Mouse (Mus musculus) cerebellum, postnatal 10 days (tissue): ENCODE data around the gene Nup205.

Experiments
- DNase-seq, 2 experiments: peaks; one replicate each; pipeline ENCODE4 v3.0.0; 2021; ENCODE audit warnings: mixed read lengths in 2 of 2

The Nup205 gene

GRCm38 (mm10) chr6:35251807-35252476 lies 74.7 kb downstream of the Nup205 start:
- no peak for DNase-seq

DNA sequence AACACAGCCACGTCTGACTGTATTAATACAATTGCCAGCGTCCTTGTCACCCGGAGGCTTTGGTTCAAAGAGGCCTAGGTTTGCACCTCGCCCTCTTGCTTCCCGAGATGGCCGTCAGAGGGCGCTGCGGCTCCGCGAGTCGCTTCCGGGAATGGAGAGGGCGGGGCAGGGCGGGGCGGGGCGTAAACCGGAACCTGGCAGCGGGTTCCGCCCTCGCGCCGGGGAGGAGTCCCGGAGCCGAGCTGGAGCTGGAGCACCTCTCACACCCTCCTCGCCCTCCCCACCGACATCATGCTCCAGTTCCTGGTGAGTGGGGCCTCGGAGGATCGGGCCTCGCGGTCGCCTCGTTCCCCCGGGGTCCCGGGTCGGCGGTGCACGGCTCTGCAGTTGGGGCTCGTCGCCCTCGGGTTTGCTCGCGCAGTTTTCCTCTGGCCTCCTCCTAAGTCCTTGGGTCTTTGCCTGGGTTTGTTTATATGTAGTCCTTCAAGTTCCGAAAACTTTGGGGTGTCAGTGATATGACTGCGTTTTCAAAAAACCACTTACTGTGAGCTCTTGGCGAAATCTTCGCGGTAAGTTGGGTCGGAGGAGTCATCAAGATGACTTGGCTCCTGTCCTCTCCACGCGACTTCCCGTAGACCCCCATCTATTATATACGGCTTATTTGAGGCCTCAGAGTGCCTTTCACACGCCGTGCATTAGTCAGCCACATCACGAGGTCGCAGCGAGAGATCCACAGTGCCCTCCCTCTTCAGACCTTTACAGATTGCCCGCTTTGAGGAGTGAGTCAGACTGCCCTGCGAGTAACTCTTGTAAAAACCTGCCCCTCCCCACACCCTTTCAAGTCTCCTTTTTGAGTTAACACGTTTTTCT lies 75.5 kb downstream of the Nup205 start:
- peak; percentile 97 to 99 for DNase-seq

- DNase-seq = no peak
Measured at GRCm38 (mm10) chr6:35253474-35253873, 76.3 kb downstream of the Nup205 start.

DNA sequence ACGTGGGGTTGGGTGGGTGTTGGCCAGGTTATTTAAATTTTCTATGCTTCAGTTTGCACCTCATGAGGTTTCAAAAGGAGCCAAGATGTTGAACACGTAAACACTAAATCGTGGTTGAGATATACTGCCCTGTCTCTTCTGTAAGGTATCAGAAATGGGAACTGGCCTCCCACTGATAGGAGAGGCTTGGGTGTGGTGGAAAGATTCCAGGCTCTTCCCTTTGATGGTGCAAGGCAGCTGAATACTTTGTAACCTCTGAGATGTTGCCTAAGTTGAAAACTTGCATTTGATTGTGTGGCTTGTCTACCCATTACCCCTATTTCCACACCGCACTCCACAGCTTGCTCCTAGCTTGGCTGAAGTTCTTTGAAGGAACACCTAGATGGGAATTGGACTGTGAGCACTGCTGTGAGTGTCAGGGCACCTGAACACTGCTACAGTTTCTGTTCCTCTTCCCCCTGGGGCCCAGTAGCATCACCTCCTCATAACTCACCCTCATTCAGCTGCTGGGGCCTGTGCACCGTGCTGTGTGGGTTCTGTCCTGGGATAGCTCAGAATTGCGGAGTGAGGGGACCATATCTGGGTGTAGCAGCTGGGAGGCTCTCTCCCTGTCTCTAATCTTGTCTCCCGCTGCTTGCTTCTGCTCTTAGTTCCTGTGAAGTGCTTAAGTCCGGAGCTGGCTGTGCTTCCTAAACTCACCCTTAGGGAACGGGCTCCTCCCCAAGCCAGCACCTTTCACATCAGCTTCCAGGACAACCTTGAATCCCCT lies 77.1 kb downstream of the Nup205 start:
- no peak for DNase-seq

DNA sequence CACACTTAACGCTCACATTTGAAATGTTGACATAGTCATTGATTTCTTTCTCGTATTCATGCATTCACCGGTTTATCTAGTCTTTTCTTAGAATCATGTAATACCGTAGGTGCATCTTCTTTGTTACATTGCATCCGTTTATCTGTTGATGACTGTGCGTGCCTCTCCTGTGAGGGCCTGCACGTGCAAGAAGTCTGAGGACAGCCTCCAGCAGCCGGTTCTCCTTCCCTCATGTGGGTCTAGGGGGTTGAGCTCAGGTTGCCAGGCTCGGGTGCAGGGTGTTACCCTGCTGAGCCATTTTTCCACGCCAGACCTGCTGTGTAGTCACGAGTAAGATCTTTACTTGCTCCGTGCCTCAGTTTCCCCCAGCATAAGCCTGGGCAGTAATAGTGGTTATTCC lies 77.8 kb downstream of the Nup205 start:
- no peak for DNase-seq

- DNase-seq = no peak
Measured at GRCm38 (mm10) chr6:35256691-35257090, 79.5 kb downstream of the Nup205 start.

DNA sequence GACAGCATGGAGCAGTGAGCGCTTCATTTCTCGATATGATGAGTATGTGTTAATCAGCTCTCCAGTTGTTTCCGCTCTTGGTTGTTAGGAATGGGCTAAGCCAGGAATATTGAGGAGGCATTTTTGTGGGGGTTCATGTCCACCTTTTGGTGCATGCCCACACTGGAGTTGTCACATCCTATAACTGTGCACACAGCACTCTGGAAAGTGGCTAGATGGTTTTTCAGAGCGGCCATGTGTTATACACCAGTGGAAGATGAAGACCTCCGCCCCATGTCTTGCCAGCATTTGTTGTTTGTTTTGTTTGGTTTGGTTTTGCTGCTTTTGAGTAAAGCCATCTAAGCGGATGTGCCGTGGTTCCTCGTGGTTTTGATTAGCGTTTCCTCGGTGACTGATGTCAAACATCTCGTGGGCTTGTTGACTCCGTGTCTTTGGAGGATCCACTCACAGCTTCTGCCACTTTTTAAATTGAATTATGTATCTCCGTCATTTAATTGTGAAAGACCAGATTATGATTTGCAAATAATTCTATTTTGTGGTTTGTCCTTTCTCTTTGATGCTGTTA lies 80.5 kb downstream of the Nup205 start:
- no peak for DNase-seq

DNA sequence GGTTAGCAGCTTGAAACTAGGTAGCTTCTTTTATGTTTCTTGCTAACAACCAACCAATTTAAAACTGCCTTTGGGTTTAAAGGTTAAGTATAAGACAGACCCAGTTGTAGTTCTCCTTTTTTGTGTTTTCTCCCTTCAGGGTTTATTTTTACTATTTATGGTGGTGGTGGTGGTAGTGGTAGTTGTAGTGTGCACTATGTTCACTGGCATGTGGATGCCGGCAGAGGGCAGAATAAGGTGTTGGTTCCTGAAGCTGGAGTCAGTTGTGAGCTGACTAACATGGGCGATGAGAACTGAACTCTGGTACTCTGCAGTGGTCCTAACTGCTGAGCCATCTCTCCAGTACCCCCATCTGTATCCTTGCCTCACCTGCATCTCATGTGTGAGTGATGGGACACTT lies 81.7 kb downstream of the Nup205 start:
- DNase-seq = no peak

DNA sequence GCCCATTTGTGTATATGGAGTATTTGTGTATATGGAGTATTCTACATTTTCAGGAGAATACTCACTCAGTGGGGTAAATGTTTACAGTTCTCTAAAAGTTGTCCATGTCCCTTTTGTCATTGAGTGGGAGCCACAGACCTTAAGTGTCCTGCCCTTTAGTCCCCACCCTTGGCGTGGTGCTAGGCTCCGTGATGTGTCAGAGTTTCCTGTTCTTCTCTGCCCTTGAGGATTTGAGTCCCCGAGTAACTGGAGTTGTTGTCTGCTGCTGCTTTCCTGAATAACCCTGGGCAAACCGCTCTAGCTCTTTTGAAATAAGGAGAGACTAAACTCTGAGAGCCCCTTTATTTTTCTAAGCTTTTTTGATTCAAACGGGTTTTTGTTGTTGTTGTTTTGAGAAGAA lies 82.3 kb downstream of the Nup205 start:
- DNase-seq = no peak

GRCm38 (mm10) chr6:35260531-35260930 lies 83.3 kb downstream of the Nup205 start:
- DNase-seq = no peak

DNA sequence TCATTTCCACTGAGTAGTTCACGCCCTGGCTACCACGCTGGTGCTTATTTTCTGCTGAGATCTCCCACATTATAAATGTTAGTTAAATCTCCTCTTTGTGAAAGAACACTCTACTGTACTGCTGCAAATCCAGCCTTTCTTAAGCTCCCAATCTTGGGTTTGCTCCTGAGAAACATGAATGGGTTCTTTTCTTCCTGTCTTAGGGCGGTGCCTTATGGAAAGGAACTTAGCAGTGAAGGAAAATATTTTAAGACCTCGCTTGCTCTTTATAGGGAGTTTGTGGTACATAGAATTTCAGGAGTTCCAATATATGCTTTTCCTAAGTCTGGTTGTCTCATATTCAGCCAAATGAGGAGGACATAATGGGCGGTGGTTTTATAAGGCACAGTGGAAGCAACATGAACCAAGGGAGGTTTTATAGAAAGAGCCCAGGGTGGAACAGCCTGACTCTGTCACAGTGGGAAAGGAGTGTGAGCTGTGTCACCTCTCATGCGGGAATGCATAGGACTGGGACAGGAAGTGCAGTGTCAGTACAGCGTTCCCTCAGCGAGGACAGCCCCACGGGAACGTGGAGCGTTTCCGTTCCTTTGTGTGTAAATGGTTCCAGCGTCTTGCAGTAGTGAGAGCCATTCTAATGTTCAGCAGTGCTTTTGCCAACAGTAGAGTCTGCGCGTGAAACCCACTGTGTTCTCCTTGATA lies 88.5 kb downstream of the Nup205 start:
- DNase-seq = no peak

GRCm38 (mm10) chr6:35268711-35269110 lies 91.5 kb downstream of the Nup205 start:
- peak in 1 of 2 experiments; percentile 35 for DNase-seq

DNA sequence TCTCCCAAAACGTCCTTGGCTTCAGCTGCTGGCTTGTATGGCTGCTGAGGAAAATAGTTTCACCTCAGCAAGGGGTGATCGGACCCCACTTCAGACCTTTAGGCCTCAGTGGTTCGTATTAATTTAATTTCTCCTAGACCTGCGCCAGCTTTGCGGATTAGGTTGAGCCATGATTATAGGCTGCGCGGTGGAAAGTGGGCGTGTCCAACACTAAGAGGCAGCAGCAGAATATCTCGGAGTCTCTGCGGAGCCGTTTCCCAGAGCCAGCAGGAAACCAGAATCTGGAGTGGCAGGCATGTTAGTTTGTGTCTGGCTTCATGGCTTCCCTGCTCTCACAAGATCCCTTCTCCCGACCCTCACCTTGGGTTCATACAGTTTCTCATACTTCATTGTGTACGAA lies 92.4 kb downstream of the Nup205 start:
- DNase-seq = peak in 1 of 2 experiments; percentile 28

GRCm38 (mm10) chr6:35271094-35271855 lies 94.1 kb downstream of the Nup205 start:
- DNase-seq = peak; percentile 56 to 68

DNA sequence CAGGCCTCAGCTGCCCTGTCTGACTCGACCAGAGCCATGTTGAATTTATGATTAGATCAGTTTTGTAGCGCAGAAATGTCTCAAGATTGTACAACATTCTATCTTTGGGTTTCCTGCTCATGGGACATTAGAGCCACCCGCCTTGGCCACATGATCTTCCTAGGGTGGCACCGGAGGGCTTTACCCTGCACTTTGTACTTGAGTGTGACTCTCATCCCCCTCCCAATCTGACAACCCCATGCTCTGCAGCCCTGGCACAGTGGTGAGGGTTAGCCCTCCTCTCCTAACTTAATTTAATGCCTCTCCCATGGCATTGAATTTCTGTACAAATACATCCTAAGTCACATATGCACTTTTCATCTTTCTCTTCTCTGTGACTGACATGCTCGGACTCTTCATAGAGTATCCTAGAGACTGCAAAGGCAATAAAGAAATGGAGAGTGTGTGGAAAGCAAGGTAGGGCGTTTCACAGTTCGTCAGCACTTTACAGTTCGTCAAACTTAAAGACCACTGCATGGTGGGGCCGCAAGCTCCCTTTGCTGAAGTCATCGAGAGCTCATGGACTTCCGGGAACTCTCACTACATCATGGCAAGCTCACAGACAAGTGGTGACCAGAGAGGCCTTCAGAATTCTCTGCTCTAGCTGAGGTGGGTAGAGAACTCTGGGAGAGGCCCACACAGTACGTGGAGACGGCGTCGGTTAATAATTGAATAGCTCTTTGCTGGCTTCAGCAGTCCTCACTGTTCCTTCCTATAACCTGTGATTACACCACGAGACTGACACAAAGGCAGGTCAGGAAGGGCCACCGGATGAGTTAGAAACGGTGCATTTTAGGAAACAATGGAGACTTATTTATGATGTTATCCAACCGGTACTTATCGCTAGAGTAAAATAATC lies 94.9 kb downstream of the Nup205 start:
- no peak for DNase-seq

- DNase-seq = no peak
Measured at GRCm38 (mm10) chr6:35273391-35274082, 96.3 kb downstream of the Nup205 start.

DNA sequence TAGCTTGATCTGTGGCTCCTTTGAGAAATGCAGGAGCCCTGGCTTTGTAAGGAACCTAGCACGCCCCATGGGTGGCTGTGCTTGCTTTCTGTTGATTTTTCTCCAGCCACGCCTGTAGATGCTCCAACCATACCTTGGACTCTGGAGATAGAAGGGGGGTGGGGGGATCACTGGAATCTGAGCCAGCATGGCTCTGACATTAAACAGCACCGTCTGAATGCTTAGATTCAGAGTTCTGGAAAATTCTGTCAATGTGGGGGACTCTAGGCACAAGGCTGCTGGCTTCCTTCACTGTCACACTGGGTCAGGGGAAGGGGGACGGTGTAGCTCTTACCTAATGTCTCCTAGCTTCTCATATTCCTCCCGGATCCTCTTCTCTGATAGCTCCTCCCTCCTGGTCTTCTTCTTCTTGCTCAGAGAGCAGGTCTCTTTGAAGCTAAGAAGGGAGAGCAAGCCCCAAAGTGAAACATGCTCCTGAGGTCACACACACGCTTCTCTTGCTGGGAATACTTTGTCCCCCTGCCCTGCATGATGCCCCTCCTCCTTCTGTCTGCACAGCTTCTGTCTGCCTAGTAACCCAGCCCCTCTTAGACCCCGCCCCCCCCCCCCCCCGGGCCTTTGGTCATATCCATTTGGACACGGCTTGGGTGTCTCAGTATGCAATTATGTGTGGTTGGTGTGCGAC lies 100.8 kb downstream of the Nup205 start:
- no peak for DNase-seq

DNA sequence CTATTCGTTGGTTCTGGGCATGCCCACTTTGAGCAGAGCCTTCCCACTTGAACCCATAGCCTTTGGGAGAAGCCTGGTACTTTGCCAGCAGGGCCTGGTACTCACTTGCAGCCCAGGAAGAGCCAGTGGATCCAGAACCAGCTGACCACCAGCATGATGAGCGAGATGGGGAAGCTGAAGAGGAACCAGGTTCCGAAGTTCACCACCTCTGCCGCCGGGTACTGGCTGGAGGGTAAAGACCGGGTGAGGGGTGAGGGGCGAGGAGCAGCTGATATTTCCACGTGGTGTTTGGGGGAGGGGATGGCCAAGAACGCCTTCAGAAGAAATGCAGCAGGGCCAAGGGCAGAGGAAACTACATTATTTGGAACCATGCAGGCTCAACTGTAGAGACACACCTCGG lies 102.1 kb downstream of the Nup205 start:
- no peak for DNase-seq

DNA sequence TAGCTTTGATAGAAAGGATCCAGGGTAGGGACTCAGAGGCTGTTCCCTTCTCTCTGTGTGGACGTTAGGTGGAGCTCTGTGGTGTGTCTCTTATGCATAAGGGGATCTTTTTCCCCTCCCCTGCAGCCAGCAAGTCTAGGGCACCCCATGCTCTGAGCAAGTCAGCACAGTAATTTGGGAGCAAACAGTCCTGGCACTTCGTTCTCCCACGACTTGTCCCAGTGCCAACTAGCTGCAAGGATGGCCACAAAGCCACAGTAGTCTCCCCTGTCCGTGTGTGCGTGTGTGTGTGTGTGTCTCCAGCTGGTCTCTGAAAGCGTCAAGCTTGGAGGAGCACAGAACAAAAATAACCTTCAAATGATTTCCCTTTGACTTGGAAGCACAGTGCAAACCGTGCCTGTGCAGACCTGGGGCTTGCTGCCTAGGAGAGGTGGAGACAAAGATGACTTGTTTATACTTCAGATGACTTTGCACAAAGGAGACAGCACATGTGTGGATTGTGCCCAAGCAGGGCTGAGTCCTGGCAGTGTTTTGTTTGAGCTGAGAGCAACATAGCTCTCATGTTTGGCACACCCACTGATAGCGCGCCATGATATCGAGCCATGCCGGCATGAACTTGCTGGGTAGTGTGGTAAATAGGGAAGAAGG lies 111.0 kb downstream of the Nup205 start:
- peak; percentile 78 to 82 for DNase-seq
